Mouse (Mus musculus): Measurements from ENCODE around the gene Klhl10. TPM values are rescaled to one million over a fixed set of nuclear protein-coding genes. Genes with fewer than 3 reads are reported as not detected.

Gene Klhl10
- polyA plus RNA-seq (2021; fragmentation: Nextera tagmentation) = 0.34 and 0.44 TPM in 2 replicates
- long read RNA-seq, experiment 1, partial matches to known transcripts = 0 of 95 reads
- long read RNA-seq, experiment 1, other reads (novel, unspliced or antisense) = 95 of 95 reads
- long read RNA-seq, experiment 2 = 0 reads

DNA sequence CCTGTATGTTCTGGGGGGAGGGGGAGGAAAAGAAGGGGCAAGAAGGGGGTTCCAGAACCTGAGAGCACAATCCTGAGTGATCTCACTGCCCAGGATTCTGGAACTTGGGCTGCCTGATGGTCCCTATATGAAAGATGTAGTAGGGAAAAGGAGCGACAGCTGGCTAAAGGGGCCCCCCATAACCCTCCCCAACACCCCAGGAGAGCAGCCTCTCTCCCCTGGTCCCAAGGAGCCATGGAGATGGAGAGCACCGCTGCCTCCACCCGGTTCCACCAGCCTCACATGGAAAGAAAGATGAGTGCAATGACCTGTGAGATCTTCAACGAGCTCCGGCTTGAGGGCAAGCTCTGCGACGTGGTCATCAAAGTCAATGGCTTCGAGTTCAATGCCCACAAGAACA is at the start of gene Klhl10, which contains the start of gene Nt5c3b:
Gene Klhl10 (plus strand): TSS at position 121 of the 400 bp plus-strand sequence.
Gene Nt5c3b (minus strand): TSS at position 12 of the 400 bp plus-strand sequence.

DNA sequence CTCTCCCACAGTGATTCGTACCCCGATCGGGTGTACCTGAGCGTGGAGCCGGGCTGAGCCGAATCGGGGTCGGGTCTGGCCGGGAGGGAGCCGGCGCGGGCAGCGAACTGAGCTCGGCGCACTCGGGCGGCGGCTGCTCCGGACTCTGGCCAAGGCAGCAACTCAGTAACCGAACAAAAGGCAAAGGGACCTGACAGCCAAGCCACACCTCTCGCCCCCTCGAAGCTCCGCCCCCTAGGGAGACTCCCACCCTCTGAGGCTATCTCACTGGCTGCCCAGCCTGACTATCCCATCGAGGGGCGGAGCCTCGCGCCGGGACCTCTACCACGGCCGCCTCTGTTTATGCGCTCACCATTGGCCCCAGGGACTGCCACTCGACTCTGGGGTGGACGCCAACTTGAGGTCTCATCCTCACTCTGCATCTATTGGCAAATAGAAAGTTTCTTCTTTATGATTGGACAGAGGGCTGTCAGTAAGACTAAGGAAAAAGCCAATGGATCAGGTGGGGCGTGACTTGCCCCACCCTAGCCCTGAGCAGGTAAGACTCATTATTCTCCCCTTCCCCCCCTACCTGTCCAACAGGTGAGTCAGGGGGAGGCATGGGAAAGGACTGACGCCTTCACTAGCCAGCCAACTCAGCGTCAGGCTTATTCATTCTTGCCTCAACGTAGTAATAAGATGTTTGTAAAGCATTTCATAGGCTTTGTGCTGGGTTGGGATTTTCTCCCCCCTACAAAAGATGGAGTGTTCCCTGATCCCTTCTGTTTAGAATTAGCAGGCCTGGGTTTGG is 43.9 kb upstream of the Klhl10 start, which contains the start of gene Jup:
Gene Jup (minus strand): TSS at position 164 of the 790 bp plus-strand sequence.

DNA sequence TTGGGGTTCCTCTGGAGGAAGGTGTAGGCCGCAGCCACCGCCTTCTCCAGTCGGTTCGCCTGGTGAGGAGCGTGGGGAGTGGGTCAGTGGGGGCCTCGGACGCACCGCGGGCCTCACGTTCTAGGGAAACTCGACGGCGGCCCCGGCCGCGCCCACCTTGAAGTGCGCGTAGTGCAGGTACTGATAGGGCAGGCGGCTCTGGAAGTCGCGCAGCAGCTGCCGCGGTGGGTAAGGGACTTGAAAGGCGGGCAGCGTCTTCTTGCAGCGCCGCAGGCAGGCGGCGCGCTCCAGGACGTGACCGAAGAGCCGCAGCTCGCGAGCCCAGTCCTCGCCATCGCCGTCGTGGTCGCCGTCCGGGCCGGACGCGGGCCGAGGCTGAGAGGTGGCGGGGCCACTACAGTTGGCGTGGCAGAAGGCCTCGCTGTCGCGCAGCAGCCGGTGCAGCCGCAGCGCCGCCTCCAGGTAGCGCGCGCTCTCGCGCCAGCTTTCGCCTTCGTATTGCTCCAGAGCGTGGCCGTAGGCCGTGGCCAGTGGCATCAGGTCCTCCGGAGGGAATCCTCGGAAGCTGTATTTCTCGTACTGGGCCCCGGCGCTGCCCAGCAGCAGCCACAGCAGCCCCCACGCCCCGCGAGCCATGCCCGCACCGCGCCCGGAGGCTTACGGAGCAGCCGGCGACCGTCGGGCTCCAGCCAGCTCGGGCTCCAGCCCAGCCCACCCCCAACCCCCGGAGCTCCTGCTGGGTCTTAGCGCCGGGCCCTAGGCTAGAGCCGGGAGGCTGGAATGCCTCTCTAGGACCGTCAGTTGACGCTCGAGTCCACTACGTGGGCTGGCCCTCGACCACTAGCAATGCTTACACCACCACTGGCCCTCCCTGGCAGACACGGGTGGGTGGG is 27.4 kb upstream of the Klhl10 start, which contains the start of gene P3h4:
Gene P3h4 (minus strand): TSS at position 816 of the 893 bp plus-strand sequence.

DNA sequence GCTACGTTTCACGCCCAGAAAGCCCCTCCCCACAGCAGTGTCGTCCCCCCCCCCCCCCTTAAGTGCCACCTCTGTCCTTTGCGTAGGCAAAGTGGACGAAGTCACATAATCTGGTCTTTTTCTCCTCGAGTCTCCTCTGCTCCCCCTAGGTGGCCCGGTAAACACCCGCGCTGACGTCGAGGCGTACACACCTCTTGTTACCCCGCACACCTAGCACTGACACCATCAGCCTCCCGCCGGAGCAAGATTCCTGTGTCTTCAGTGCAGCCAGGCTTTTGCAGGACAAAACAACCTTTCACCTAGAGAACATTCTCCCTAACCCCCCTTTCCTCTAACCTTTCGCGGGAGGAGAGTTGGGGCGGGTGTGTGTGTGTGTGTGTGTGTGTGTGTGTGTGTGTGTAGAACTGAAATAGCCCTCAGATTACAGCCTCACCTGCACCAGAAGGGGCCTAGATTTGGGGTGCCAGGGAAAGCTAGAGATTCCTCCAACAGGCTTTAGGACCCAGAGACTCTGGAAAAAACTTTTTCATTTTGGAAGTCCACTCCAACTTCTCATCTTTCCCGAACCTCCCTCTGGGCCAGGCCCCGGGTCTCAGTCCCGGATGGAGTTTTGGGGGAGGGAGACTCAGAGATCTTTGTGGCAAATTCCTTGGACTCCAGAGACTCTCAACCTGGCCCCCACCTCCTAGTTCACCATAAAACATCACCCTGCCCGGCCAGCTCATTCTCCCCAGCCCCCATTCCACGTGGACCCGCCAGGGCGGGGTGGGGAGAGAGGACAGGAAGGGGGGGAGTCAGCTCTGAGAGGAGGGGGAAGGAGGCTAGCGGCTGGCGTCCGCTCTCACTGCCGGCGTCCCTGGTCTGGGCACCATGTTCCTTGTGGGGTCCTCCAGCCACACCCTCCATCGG is 26.5 kb upstream of the Klhl10 start, which contains the start of gene Fkbp10:
Gene Fkbp10 (plus strand): TSS at position 784 of the 909 bp plus-strand sequence.

DNA sequence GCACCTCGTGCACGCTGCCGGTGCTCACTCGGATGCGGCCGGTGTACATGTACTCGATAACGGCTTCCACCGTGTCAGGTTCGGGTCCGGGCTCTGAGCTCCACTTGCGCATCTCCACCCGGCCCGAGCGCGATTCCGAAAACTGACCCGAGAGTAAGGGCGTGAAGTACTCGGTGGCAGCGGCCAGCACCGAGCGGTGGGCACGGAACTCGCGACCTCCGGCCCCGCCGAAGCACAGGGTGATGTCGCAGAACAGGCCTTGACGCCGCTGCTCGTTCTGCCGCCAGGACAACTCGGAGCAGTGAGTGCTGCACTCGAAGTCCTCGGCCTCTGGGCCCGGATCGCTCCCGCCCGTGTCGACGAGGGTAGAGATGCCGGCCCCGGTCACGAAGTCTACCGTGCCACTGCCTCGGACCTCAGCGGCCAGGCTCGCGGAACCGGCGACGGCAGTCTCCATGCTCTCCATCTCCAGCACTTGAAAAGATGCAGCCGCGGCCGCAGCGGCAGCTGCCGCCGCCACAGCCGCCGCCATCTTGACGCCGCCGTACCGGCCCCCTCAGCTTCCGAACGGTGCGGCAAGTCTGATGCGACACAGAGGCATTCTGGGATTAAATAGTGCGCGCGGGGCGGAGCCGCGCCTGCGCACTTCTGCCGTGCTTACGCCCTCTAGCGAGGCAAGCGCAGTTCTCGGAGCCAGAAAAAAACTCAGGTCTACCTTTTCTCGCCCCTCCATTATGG is 30.6 kb downstream of the Klhl10 start, which contains the start of gene Klhl11:
Gene Klhl11 (minus strand): TSS at position 545 of the 738 bp plus-strand sequence.

Other genes with a start within 250 kb of the Klhl10 start
- 0.22 and 0.24 TPM in 2 replicates for gene Krt9, start 248.7 kb upstream of the Klhl10 start, polyA plus RNA-seq (2021; fragmentation: Nextera tagmentation)
- not detected in 2 replicates for gene Krt14, start 234.4 kb upstream of the Klhl10 start, polyA plus RNA-seq (2021; fragmentation: Nextera tagmentation)
- gene Krt16, start 193.0 kb upstream of the Klhl10 start, polyA plus RNA-seq (2021; fragmentation: Nextera tagmentation) = not detected in 2 replicates
- 0.29 and 0.43 TPM in 2 replicates for gene Krt17, start 180.9 kb upstream of the Klhl10 start, polyA plus RNA-seq (2021; fragmentation: Nextera tagmentation)
- not detected in 2 replicates for gene Krt42, start 172.0 kb upstream of the Klhl10 start, polyA plus RNA-seq (2021; fragmentation: Nextera tagmentation)
- gene Eif1, start 122.0 kb upstream of the Klhl10 start, polyA plus RNA-seq (2021; fragmentation: Nextera tagmentation) = 534 and 1,722 TPM in 2 replicates
- not detected in 2 replicates for gene Gast, start 107.5 kb upstream of the Klhl10 start, polyA plus RNA-seq (2021; fragmentation: Nextera tagmentation)
- gene Hap1, start 85.8 kb upstream of the Klhl10 start, polyA plus RNA-seq (2021; fragmentation: Nextera tagmentation) = 24.0 and 25.4 TPM in 2 replicates
- gene Jup, start 44.2 kb upstream of the Klhl10 start, polyA plus RNA-seq (2021; fragmentation: Nextera tagmentation) = 36.0 and 41.1 TPM in 2 replicates
- 16.7 and 16.8 TPM in 2 replicates for gene P3h4, start 27.1 kb upstream of the Klhl10 start, polyA plus RNA-seq (2021; fragmentation: Nextera tagmentation)
- gene Fkbp10, start 26.2 kb upstream of the Klhl10 start, polyA plus RNA-seq (2021; fragmentation: Nextera tagmentation) = 5.2 and 6.7 TPM in 2 replicates
- gene Nt5c3b, start 109 bp upstream of the Klhl10 start, polyA plus RNA-seq (2021; fragmentation: Nextera tagmentation) = 50.8 and 54.8 TPM in 2 replicates
- 14.7 and 17.5 TPM in 2 replicates for gene Klhl11, start 30.8 kb downstream of the Klhl10 start, polyA plus RNA-seq (2021; fragmentation: Nextera tagmentation)
- 72.4 and 92.4 TPM in 2 replicates for gene Acly, start 86.1 kb downstream of the Klhl10 start, polyA plus RNA-seq (2021; fragmentation: Nextera tagmentation)
- 0.95 and 1.1 TPM in 2 replicates for gene Ttc25, start 103.7 kb downstream of the Klhl10 start, polyA plus RNA-seq (2021; fragmentation: Nextera tagmentation)
- 359 and 428 TPM in 2 replicates for gene Cnp, start 133.0 kb downstream of the Klhl10 start, polyA plus RNA-seq (2021; fragmentation: Nextera tagmentation)
- 14.5 and 16.5 TPM in 2 replicates for gene Nkiras2, start 177.3 kb downstream of the Klhl10 start, polyA plus RNA-seq (2021; fragmentation: Nextera tagmentation)
- gene Dnajc7, start 178.3 kb downstream of the Klhl10 start, polyA plus RNA-seq (2021; fragmentation: Nextera tagmentation) = 127 and 154 TPM in 2 replicates

Measured in left cerebral cortex, adult 6 months (tissue).